Mouse (Mus musculus) adrenal gland (tissue): ENCODE data around the gene Gm14214.

Experiments used
- intact Hi-C: fragments of 180-260 bp; cut with DNase I; formaldehyde crosslinking; loops from one replicate; pipeline ENCODE4 v1.15.1; 2025

The Gm14214 gene

DNA sequence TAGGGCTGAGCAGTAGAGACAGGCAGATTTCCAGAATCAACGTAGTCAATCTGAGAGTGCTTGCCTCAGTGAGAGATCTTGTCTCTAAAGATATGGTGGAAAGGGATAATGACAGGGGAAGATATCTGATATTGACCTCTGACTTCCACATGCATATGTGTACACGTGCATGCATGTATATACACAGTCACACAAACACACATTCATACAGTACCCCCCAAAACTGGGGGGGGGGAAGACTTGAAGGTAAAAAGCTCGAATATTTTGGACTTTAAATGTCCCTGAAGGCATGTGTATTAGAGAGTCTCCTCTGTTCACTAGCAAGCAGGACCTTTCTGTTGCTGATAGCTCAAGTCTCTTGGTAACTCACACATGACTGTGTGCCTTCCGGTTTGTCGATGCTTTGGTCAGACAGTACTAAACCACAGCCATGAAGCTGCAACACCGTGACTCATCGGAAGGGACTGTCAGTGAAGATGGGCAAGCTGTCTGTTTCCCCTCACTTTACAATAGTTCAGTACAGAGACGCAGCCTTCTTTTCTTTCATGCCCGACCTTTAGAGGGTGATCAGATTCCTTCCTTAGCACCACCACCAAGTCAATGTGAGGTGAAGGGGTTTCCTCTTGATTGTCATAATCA lies 37.2 kb downstream of the Gm14214 start:
- intact Hi-C loops = no loop called here

GRCm38 (mm10) chr2:154731916-154732315 lies 37.9 kb downstream of the Gm14214 start:
- intact Hi-C loops = no loop called here

DNA sequence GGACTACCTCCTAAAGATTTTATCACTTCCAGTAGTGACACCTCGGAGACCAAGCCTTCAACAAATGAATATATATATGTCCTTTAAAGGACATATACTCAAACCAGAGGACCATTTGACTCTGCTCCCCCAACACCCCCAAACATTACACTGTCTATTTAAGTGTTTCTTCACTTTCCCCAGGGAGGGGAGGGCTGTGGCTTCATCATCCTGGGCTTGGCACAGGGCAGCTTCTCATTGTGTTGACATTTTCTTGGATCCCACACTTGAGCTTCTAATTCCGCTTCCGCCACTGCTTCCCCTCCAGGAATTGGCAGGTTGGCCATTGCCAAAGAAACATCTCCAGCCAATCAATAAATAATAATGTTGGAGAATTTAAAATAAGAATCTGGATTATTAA lies 39.0 kb downstream of the Gm14214 start:
- intact Hi-C loops = no loop called here

DNA sequence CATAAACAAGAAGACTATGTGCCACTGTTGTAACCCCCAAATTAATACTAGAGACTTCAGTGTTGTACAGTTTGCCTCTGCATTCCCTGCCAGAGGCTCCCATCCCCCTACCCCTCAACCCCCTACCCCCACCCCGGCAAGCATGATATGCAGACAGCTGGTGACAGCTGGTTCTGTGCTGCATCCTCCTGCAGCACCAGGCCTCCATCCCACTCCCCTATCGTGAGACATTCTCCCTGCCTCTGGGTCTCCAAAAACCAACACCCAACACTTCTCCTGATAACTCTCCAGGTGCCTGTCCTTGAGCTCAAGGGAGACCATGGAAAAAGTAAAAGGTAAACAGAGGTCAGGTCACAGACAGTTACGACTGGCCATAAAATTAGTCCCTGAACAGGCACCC lies 40.1 kb downstream of the Gm14214 start:
- intact Hi-C loops = no loop called here

GRCm38 (mm10) chr2:154723473-154723872 lies 46.4 kb downstream of the Gm14214 start:
- intact Hi-C loops = no loop called here

DNA sequence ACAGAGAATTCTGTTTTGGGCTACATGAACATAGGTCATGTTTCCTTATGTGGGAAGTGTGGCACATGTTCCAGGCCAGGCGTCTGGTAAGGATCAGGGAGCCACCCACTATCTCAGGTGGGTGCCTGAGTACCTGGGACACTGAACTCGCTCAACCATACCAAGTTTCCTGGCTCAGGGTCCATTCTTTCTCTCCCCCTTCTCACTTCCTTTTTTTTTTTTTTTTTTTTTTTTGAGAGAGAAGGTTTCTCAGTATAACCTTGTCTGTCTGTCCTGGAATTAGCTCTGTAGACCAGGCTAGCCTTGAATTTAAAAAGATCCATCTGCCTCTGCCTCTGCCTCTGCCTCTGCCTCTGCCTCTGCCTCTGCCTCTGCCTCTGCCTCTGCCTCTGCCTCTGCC lies 49.5 kb downstream of the Gm14214 start:
- intact Hi-C loops = no loop called here
